Mouse (Mus musculus) testis, postnatal 14 days (tissue): ENCODE results near the gene Entpd8.

Experiments
- DNase-seq: peaks from one replicate; pipeline ENCODE4 v3.0.0; 2021; ENCODE audit warnings: low spot score

Entpd8 gene

GRCm38 (mm10) chr2:25095109-25095850, 15.2 kb downstream of the Entpd8 start, which contains the start of gene Noxa1:
Gene Noxa1 (minus strand): TSS chr2:25095149.
- DNase-seq, result peak; percentile 35

GRCm38 (mm10) chr2:25098005-25098615, 18.0 kb downstream of the Entpd8 start:
- no peak for DNase-seq

- DNase-seq, result no peak
Observed at GRCm38 (mm10) chr2:25098956-25099355, 18.9 kb downstream of the Entpd8 start.

- no peak for DNase-seq
Observed at GRCm38 (mm10) chr2:25099703-25100102, 19.6 kb downstream of the Entpd8 start.

- no peak for DNase-seq
Observed at GRCm38 (mm10) chr2:25104122-25104521, 24.0 kb downstream of the Entpd8 start.

- DNase-seq, result no peak
Observed at GRCm38 (mm10) chr2:25106045-25106444, 25.9 kb downstream of the Entpd8 start.

- no peak for DNase-seq
Observed at GRCm38 (mm10) chr2:25109487-25109886, 29.4 kb downstream of the Entpd8 start.

- DNase-seq, result no peak
Observed at GRCm38 (mm10) chr2:25110505-25111183, 30.5 kb downstream of the Entpd8 start.

- DNase-seq, result no peak
Observed at GRCm38 (mm10) chr2:25111184-25111791, 31.2 kb downstream of the Entpd8 start.

GRCm38 (mm10) chr2:25114308-25114707, 34.2 kb downstream of the Entpd8 start:
- no peak for DNase-seq

GRCm38 (mm10) chr2:25115442-25115841, 35.3 kb downstream of the Entpd8 start:
- DNase-seq, result no peak

- no peak for DNase-seq
Observed at GRCm38 (mm10) chr2:25120963-25121362, 40.9 kb downstream of the Entpd8 start.

- DNase-seq, result no peak
Observed at GRCm38 (mm10) chr2:25122666-25123065, 42.6 kb downstream of the Entpd8 start.

GRCm38 (mm10) chr2:25123527-25123926, 43.4 kb downstream of the Entpd8 start:
- no peak for DNase-seq

GRCm38 (mm10) chr2:25124411-25124810, 44.3 kb downstream of the Entpd8 start:
- no peak for DNase-seq

GRCm38 (mm10) chr2:25125146-25125545, 45.0 kb downstream of the Entpd8 start:
- DNase-seq, result no peak

GRCm38 (mm10) chr2:25126011-25127010, 46.2 kb downstream of the Entpd8 start:
- DNase-seq, result peak; percentile 67

- DNase-seq, result peak; percentile 35
Observed at GRCm38 (mm10) chr2:25127206-25127605, 47.1 kb downstream of the Entpd8 start.

- no peak for DNase-seq
Observed at GRCm38 (mm10) chr2:25128072-25128471, 48.0 kb downstream of the Entpd8 start.

GRCm38 (mm10) chr2:25131601-25132000, 51.5 kb downstream of the Entpd8 start:
- DNase-seq, result no peak
